Mouse (Mus musculus) kidney, embryonic 15.5 days (tissue): ENCODE data around the gene Il4i1. TPM values are rescaled to one million over a fixed set of nuclear protein-coding genes. Genes with fewer than 3 reads are reported as not detected.
A peak's percentile ranks its signal among the peaks of the same experiment; 100 is the strongest.

ENCODE experiments used
- ATAC-seq: fragments of 200-750 bp; cut with Nextera tagmentation; replicated peaks from 2 replicates; pipeline ENCODE4 v1.8.0; 2017; ENCODE audit warnings: moderate TSS enrichment; ENCODE audit not compliant: low FRiP score
- H3K27ac ChIP-seq: fragments of 300-500 bp; sonication (generic); 2 replicates; pipeline ENCODE4 v1.5.1; 2015; ENCODE audit warnings: mild to moderate bottlenecking, inconsistent platforms
- H3K27me3 ChIP-seq: fragments of 300-500 bp; sonication (generic); 2 replicates; pipeline ENCODE4 v1.6.1; 2015; ENCODE audit warnings: inconsistent platforms
- H3K36me3 ChIP-seq: fragments of 300-500 bp; sonication (generic); 2 replicates; pipeline ENCODE4 v1.6.1; 2015; ENCODE audit warnings: inconsistent platforms
- H3K4me1 ChIP-seq: fragments of 300-500 bp; sonication (generic); 2 replicates; pipeline ENCODE4 v1.6.1; 2015; ENCODE audit warnings: inconsistent platforms
- H3K4me2 ChIP-seq: fragments of 300-500 bp; sonication (generic); 2 replicates; pipeline ENCODE4 v1.6.1; 2015; ENCODE audit warnings: moderate library complexity, mild to moderate bottlenecking, inconsistent platforms
- H3K4me3 ChIP-seq: fragments of 300-500 bp; sonication (generic); replicated peaks from 2 replicates; pipeline ENCODE4 v1.5.1; 2015; ENCODE audit warnings: mild to moderate bottlenecking, inconsistent platforms
- H3K9ac ChIP-seq: fragments of 300-500 bp; sonication (generic); 2 replicates; pipeline ENCODE4 v1.6.1; 2015; ENCODE audit warnings: mild to moderate bottlenecking, inconsistent platforms
- H3K9me3 ChIP-seq: fragments of 300-500 bp; sonication (generic); replicated peaks from 2 replicates; pipeline ENCODE4 v1.6.1; 2016; ENCODE audit warnings: inconsistent platforms
- WGBS: fragments of 180-500 bp; shearing (Covaris S2); methylation state at CpG from one replicate; pipeline ENCODE4 v1.1.7; 2015; ENCODE audit warnings: mixed read lengths; 5-methylcytosine and 5-hydroxymethylcytosine counted together
- polyA plus RNA-seq: library from polyadenylated mRNA; unstranded; fragments of >200 nt; fragmentation: Nextera tagmentation; extraction: Ambion mirVana; gene quantifications from 2 replicates; pipeline ENCODE4 v1.2.1, GENCODE M21; 2015

The Il4i1 gene
- polyA plus RNA-seq, 1 experiment from 2014 or later = 1.7 TPM

GRCm38 (mm10) chr7:44810819-44811557, 5.2 kb upstream of the Il4i1 start:
- Histone ChIP-seq H3K4me2 (no peak overlapping the region), H3K4me3 (no peak overlapping the region), H3K27me3 (no peaks in the 10 kb centered on the region), H3K27ac (no peak overlapping the region), H3K9me3 (no peaks in the 10 kb centered on the region), H3K36me3 (peaks cover 31% of the 10 kb centered on the region), H3K4me1 (peaks cover 11% of the 10 kb centered on the region), H3K9ac (no peak overlapping the region)
- ATAC-seq = no peak
- 86% methylated on average over 7 of the region's 7 CpGs for WGBS

- no peaks in the 10 kb centered on the region for H3K9me3 ChIP-seq
- peaks cover 17% of the 10 kb centered on the region for H3K4me1 ChIP-seq
- H3K9ac ChIP-seq = no peak overlapping the region
- no peak overlapping the region for H3K4me3 ChIP-seq
- H3K36me3 ChIP-seq = peaks cover 31% of the 10 kb centered on the region
- H3K27ac ChIP-seq = no peak overlapping the region
- no peaks in the 10 kb centered on the region for H3K27me3 ChIP-seq
- 88% methylated on average over 20 of the region's 20 CpGs for WGBS
- no peak overlapping the region for H3K4me2 ChIP-seq
- ATAC-seq = no peak
Observed at GRCm38 (mm10) chr7:44812651-44813325, 3.4 kb upstream of the Il4i1 start.

GRCm38 (mm10) chr7:44813985-44814384, 2.2 kb upstream of the Il4i1 start:
- Histone ChIP-seq H3K27me3 (no peaks in the 10 kb centered on the region), H3K4me2 (no peak overlapping the region), H3K27ac (no peak overlapping the region), H3K36me3 (peaks cover 31% of the 10 kb centered on the region), H3K4me3 (no peak overlapping the region), H3K9me3 (no peaks in the 10 kb centered on the region), H3K9ac (no peak overlapping the region), H3K4me1 (peaks cover 29% of the 10 kb centered on the region)
- WGBS = 86% methylated on average over 3 of the region's 3 CpGs
- no peak for ATAC-seq

DNA sequence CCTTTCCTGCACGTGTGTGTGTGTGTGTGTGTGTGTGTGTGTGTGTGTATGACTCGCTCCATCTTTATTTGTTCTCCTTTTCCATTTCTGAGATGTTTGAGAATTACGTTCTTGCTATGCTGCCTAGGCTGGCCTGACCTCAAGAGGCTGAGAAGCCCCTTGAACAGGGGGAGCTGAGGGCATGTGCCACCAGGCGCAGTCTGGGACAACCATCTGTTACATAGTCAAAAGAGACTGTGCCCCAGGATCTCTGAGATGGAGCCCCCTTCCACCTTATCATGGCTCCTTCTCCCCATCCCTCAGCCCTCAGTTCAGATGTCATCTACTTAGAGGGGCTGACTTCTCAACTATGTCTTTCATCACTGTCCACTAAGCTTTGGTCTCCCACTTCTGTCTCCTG, 1.8 kb upstream of the Il4i1 start:
- H3K27ac ChIP-seq = no peak overlapping the region
- H3K4me1 ChIP-seq = peaks cover 34% of the 10 kb centered on the region
- no peak overlapping the region for H3K9ac ChIP-seq
- 0 out of 2 replicates have a peak overlapping the region, but pooled peaks have one; percentile 86 for H3K4me3 ChIP-seq
- WGBS = 87% methylated on average over 4 of the region's 4 CpGs
- H3K27me3 ChIP-seq = no peaks in the 10 kb centered on the region
- H3K36me3 ChIP-seq = peaks cover 31% of the 10 kb centered on the region
- H3K4me2 ChIP-seq = peak overlapping the region; percentile 77; the same call in 1 of the 2 replicates
- ATAC-seq = no peak
- no peaks in the 10 kb centered on the region for H3K9me3 ChIP-seq

GRCm38 (mm10) chr7:44814952-44815553, 1.1 kb upstream of the Il4i1 start:
- ATAC-seq = no peak
- Histone ChIP-seq H3K4me2 (peak overlapping the region; percentile 77), H3K27me3 (no peaks in the 10 kb centered on the region), H3K27ac (peak overlapping the region; percentile 98), H3K4me3 (peak overlapping the region; percentile 86), H3K4me1 (peaks cover 40% of the 10 kb centered on the region), H3K9me3 (no peaks in the 10 kb centered on the region), H3K9ac (peak overlapping the region; percentile 90), H3K36me3 (peaks cover 31% of the 10 kb centered on the region)
- WGBS = 26% methylated on average over 14 of the region's 14 CpGs

DNA sequence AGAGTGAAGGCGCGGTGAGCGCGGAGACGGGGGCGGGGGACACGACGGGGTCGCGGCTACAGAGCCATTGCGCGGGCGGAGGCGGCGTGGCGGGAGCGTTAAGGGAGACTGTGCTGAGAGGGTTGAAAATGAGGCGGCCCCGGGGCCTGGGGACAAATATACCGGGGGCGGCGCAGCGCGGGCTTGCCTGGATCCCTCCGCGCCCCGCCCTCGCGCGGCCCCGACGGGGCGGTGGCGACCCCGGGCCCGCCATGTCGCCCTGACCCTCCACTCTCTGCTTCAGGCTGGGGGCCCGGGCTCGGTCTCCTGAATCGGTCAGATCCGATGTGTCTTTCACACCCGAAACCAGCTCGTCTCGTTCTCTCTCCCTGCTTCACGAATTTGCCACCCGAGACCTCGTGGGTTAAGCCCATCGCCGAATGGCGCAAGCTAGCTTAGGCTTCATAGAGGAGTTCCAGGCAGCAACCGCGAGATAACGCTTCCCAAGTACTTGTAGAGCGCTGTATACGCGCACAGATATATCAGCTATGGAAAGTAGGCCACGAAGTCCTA, 359 bp downstream of the Il4i1 start, which contains the start of gene Atf5:
Atf5 (minus strand) TSS at position 189 of the 552 bp plus-strand sequence.
- no peaks in the 10 kb centered on the region for H3K27me3 ChIP-seq
- under 1% methylated on average over 54 of the region's 57 CpGs for WGBS
- peak; percentile 40 for ATAC-seq
- peak within 1 kb of the TSS; percentile 86 for H3K4me3 ChIP-seq
- no peaks in the 10 kb centered on the region for H3K9me3 ChIP-seq
- peak within 1 kb of the TSS; percentile 90 for H3K9ac ChIP-seq
- H3K27ac ChIP-seq = peak within 1 kb of the TSS; percentile 98
- H3K36me3 ChIP-seq = peaks cover 21% of the 10 kb centered on the region
- H3K4me2 ChIP-seq = peak within 1 kb of the TSS; percentile 77
- H3K4me1 ChIP-seq = peaks cover 54% of the 10 kb centered on the region

GRCm38 (mm10) chr7:44817441-44817840, 1.3 kb downstream of the Il4i1 start:
- ATAC-seq = no peak
- Histone ChIP-seq H3K27me3 (no peaks in the 10 kb centered on the region), H3K4me1 (peaks cover 56% of the 10 kb centered on the region), H3K36me3 (peaks cover 16% of the 10 kb centered on the region), H3K4me2 (peak overlapping the region; percentile 77), H3K9ac (peak overlapping the region; percentile 90), H3K27ac (peak overlapping the region; percentile 98), H3K4me3 (peak overlapping the region; percentile 86), H3K9me3 (no peaks in the 10 kb centered on the region)
- 24% methylated on average over 3 of the region's 3 CpGs for WGBS

DNA sequence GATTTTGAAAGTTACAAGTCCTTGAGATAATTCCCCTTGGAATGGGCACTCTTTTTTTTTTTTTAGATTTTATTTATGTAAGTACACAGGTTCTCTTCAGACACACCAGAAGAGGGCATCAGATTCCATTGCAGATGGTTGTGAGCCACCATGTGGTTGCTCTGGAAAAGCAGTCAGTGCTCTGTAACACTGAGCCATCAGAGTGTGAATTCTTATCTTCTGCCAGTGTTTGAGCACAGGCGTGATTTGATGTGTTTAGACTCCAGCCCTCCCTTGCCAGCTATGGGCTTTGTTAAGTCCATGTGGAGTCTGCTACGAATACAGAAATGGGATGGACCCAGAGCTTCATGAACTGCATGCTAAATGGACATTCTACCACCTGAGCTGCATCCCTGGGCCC, 2.0 kb downstream of the Il4i1 start:
- ATAC-seq = no peak
- Histone ChIP-seq H3K4me1 (peaks cover 61% of the 10 kb centered on the region), H3K27me3 (no peaks in the 10 kb centered on the region), H3K4me3 (peak overlapping the region; percentile 86), H3K9ac (peak overlapping the region; percentile 90), H3K27ac (peak overlapping the region; percentile 98; the same call in 1 of the 2 replicates), H3K4me2 (peak overlapping the region; percentile 77), H3K36me3 (peaks cover 14% of the 10 kb centered on the region), H3K9me3 (no peaks in the 10 kb centered on the region)
- 36% methylated on average over 2 of the region's 2 CpGs for WGBS

DNA sequence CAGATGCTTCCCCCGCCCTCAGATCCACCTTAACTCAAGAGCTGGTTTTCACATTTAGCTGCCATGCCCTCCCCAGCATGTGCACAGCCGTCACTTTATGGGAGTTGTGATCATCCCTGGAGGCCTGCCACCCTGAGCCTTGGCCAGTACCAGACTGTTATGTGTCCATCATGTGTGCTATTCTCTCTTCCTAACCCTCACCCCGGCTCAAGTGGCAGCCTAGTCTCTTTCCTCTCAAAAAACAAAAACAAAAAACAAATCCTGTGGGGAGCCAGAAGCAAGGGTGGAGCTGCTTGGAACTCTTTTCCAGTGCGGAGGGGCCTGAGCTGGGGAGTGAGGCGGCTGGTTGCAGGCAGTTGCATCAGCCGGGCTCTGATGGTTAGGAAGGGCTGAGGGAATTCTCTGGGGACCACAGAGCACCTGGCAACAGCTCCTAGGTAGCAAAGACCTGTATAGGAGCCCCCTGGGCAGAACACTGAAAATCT, 2.6 kb downstream of the Il4i1 start:
- H3K4me3 ChIP-seq = peak overlapping the region; percentile 86
- no peaks in the 10 kb centered on the region for H3K9me3 ChIP-seq
- peaks cover 9% of the 10 kb centered on the region for H3K36me3 ChIP-seq
- no peaks in the 10 kb centered on the region for H3K27me3 ChIP-seq
- ATAC-seq = no peak
- peaks cover 67% of the 10 kb centered on the region for H3K4me1 ChIP-seq
- H3K27ac ChIP-seq = peak overlapping the region; percentile 32; the same call in 1 of the 2 replicates
- 41% methylated on average over 6 of the region's 6 CpGs for WGBS
- peak overlapping the region; percentile 77 for H3K4me2 ChIP-seq
- H3K9ac ChIP-seq = peak overlapping the region; percentile 37

GRCm38 (mm10) chr7:44819391-44819790, 3.2 kb downstream of the Il4i1 start:
- Histone ChIP-seq H3K4me3 (peak overlapping the region; percentile 86; the same call in 1 of the 2 replicates), H3K27ac (0 out of 2 replicates have a peak overlapping the region, but pooled peaks have one; percentile 32), H3K4me2 (peak overlapping the region; percentile 77), H3K9me3 (no peaks in the 10 kb centered on the region), H3K36me3 (peaks cover 4% of the 10 kb centered on the region), H3K27me3 (no peaks in the 10 kb centered on the region), H3K9ac (peak overlapping the region; percentile 37; the same call in 1 of the 2 replicates), H3K4me1 (peaks cover 69% of the 10 kb centered on the region)
- ATAC-seq = no peak
- 88% methylated on average over 2 of the region's 2 CpGs for WGBS

- peaks cover 69% of the 10 kb centered on the region for H3K4me1 ChIP-seq
- peaks cover 4% of the 10 kb centered on the region; the same call in 1 of the 2 replicates for H3K36me3 ChIP-seq
- H3K9ac ChIP-seq = peak overlapping the region; percentile 9; the same call in 1 of the 2 replicates
- no peak for ATAC-seq
- H3K4me3 ChIP-seq = no peak overlapping the region
- WGBS = 59% methylated on average over 5 of the region's 5 CpGs
- H3K27me3 ChIP-seq = no peaks in the 10 kb centered on the region
- no peak overlapping the region for H3K27ac ChIP-seq
- H3K4me2 ChIP-seq = peak overlapping the region; percentile 77
- H3K9me3 ChIP-seq = no peaks in the 10 kb centered on the region
Observed at GRCm38 (mm10) chr7:44819863-44820262, 3.7 kb downstream of the Il4i1 start.
